Mouse (Mus musculus) ES-CJ7 (cell line): Measurements from ENCODE around the gene Fermt1.

Source experiments
- DNase-seq: peaks from one replicate; pipeline ENCODE4 v3.0.0; 2011; ENCODE audit warnings: low read depth, low spot score

Fermt1 gene

GRCm38 (mm10) chr2:132922076-132922873, 23.4 kb downstream of the Fermt1 start:
- DNase-seq: no peak

- DNase-seq: no peak
Observed at GRCm38 (mm10) chr2:132914785-132915184, 30.9 kb downstream of the Fermt1 start.

- DNase-seq: peak; percentile 62
Observed at GRCm38 (mm10) chr2:132906763-132907162, 38.9 kb downstream of the Fermt1 start.

- no peak for DNase-seq
Observed at GRCm38 (mm10) chr2:132904961-132905360, 40.7 kb downstream of the Fermt1 start.

GRCm38 (mm10) chr2:132903498-132903897, 42.2 kb downstream of the Fermt1 start:
- peak; percentile 69 for DNase-seq

GRCm38 (mm10) chr2:132902056-132902455, 43.6 kb downstream of the Fermt1 start:
- DNase-seq: no peak

- no peak for DNase-seq
Observed at GRCm38 (mm10) chr2:132901636-132902035, 44.1 kb downstream of the Fermt1 start.

GRCm38 (mm10) chr2:132900596-132900995, 45.1 kb downstream of the Fermt1 start:
- DNase-seq: no peak

- DNase-seq: no peak
Observed at GRCm38 (mm10) chr2:132898211-132898610, 47.5 kb downstream of the Fermt1 start.

GRCm38 (mm10) chr2:132893826-132894225, 51.9 kb downstream of the Fermt1 start:
- no peak for DNase-seq

GRCm38 (mm10) chr2:132885312-132885711, 60.4 kb downstream of the Fermt1 start:
- DNase-seq: no peak

GRCm38 (mm10) chr2:132884303-132884967, 61.3 kb downstream of the Fermt1 start:
- no peak for DNase-seq

- DNase-seq: peak; percentile 88
Observed at GRCm38 (mm10) chr2:132880844-132881645, 64.7 kb downstream of the Fermt1 start, which contains the start of gene Lrrn4. Lrrn4 (minus strand) TSS chr2:132880891.

- DNase-seq: peak; percentile 44
Observed at GRCm38 (mm10) chr2:132879261-132880044, 66.3 kb downstream of the Fermt1 start.

GRCm38 (mm10) chr2:132876991-132877390, 68.7 kb downstream of the Fermt1 start:
- no peak for DNase-seq

GRCm38 (mm10) chr2:132873657-132874326, 71.9 kb downstream of the Fermt1 start:
- DNase-seq: no peak

GRCm38 (mm10) chr2:132871663-132872062, 74.0 kb downstream of the Fermt1 start:
- DNase-seq: no peak

- no peak for DNase-seq
Observed at GRCm38 (mm10) chr2:132870286-132870685, 75.4 kb downstream of the Fermt1 start.

- DNase-seq: no peak
Observed at GRCm38 (mm10) chr2:132869682-132870081, 76.0 kb downstream of the Fermt1 start.

- no peak for DNase-seq
Observed at GRCm38 (mm10) chr2:132867521-132867920, 78.2 kb downstream of the Fermt1 start.

- DNase-seq: no peak
Observed at GRCm38 (mm10) chr2:132863325-132863724, 82.4 kb downstream of the Fermt1 start.
